Mouse (Mus musculus) erythroblast, embryonic 14.5 days (primary cell): ENCODE measurements at regions not wholly inside any gene's neighbourhood (a gene's known extent, or its start where the extent isn't known, plus 50 kb on each side); places are given as distances from the start of the nearest gene placed in this dataset.

ENCODE experiments used
- GATA1 ChIP-seq: IDR thresholded peaks from 2 replicates; pipeline ENCODE4 v1.6.1; 2012; ENCODE audit warnings: low read length, inconsistent platforms, mixed read lengths
- TAL1 ChIP-seq: IDR thresholded peaks from 3 replicates; pipeline ENCODE4 v1.6.1; 2012; ENCODE audit warnings: low read length, inconsistent platforms, mixed read lengths

GRCm38 (mm10) chr3:41241856-41242552 is 159.2 kb upstream of the Pgrmc2 start:
- TF ChIP-seq TAL1 (no peak), GATA1 (no peak)
